Mouse (Mus musculus): ENCODE results near the gene Rab5if. TPM values are rescaled to one million over a fixed set of nuclear protein-coding genes. Genes with fewer than 3 reads are reported as not detected.
"Not testable (repeated sequence)": the region's sequence is repeated elsewhere in the genome, so short reads cannot be mapped to it uniquely, and the experiment has no call there.

Rab5if gene
- total and polyA plus RNA-seq, 2 experiments from 2014 or later: 115 to 155 TPM

GRCm38 (mm10) chr2:156898374-156898773 lies 35.4 kb downstream of the Rab5if start:
- TF ChIP-seq CTCF (IDR thresholded peaks at IDR 0.05): no peak
- Histone ChIP-seq H3K27ac (ENCODE audit: low read depth, low read length) (no peak overlapping the region), H3K9me3 (ENCODE audit: low read length) (no peaks in the 10 kb centered on the region), H3K36me3 (ENCODE audit: insufficient read depth, low read length) (no peaks in the 10 kb centered on the region), H3K9ac (replicated peaks; ENCODE audit: low read length, poor library complexity, severe bottlenecking) (no peak overlapping the region), H3K27me3 (ENCODE audit: insufficient read depth, low read length) (no peaks in the 10 kb centered on the region), H3K4me2 (ENCODE audit: low read depth, low read length, poor library complexity, severe bottlenecking) (no peak overlapping the region), H3K4me3 (ENCODE audit: low read depth, low read length) (no peak overlapping the region), H3K4me1 (ENCODE audit: insufficient read depth, low read length) (peaks cover 2% of the 10 kb centered on the region; the same call in 1 of the 2 replicates)
- DNase-seq (ENCODE audit: low spot score): no peak
- ATAC-seq (ENCODE audit: low FRiP score): no peak
- 66% methylated on average over 4 of the region's 4 CpGs for WGBS

DNA sequence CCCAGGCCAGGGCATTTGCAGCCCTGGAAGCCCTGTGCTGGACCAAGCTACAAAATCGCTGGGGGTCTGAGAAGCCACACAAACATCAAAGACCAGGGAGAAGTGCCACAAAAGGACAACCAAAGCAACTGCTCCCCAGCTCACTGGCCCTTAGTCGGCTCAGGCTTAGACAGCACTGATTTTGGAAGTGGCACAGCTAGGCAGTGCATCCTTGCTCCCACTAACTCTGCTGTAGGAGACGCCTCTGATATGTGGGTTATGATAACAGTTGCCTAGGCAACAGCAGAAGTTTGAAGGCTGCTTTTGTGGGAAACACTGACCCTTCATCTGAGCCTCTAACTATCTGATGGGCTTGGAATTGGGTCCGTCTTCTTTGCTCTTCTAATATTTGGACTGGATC lies 36.3 kb downstream of the Rab5if start:
- ATAC-seq (ENCODE audit: low FRiP score) (no peak), DNase-seq (ENCODE audit: low spot score) (no peak)
- TF ChIP-seq CTCF (IDR thresholded peaks at IDR 0.05): no peak
- no peaks in the 10 kb centered on the region for H3K9me3 ChIP-seq (ENCODE audit: low read length)
- no peak overlapping the region for H3K4me2 ChIP-seq (ENCODE audit: low read depth, low read length, poor library complexity, severe bottlenecking)
- no peaks in the 10 kb centered on the region for H3K27me3 ChIP-seq (ENCODE audit: insufficient read depth, low read length)
- no peak overlapping the region for H3K4me3 ChIP-seq (ENCODE audit: low read depth, low read length)
- 0 out of 2 replicates have a peak overlapping the region, but pooled peaks have one; percentile 32 for H3K27ac ChIP-seq (ENCODE audit: low read depth, low read length)
- H3K4me1 ChIP-seq (ENCODE audit: insufficient read depth, low read length): peaks cover 2% of the 10 kb centered on the region; the same call in 1 of the 2 replicates
- H3K9ac ChIP-seq (replicated peaks; ENCODE audit: low read length, poor library complexity, severe bottlenecking): no peak overlapping the region
- WGBS: 57% methylated on average over 4 of the region's 4 CpGs
- H3K36me3 ChIP-seq (ENCODE audit: insufficient read depth, low read length): no peaks in the 10 kb centered on the region

GRCm38 (mm10) chr2:156901344-156901743 lies 38.4 kb downstream of the Rab5if start:
- Histone ChIP-seq H3K4me2 (ENCODE audit: low read depth, low read length, poor library complexity, severe bottlenecking) (no peak overlapping the region), H3K27me3 (ENCODE audit: insufficient read depth, low read length) (no peaks in the 10 kb centered on the region), H3K27ac (ENCODE audit: low read depth, low read length) (no peak overlapping the region), H3K9me3 (ENCODE audit: low read length) (no peaks in the 10 kb centered on the region), H3K9ac (replicated peaks; ENCODE audit: low read length, poor library complexity, severe bottlenecking) (no peak overlapping the region), H3K36me3 (ENCODE audit: insufficient read depth, low read length) (no peaks in the 10 kb centered on the region), H3K4me3 (ENCODE audit: low read depth, low read length) (no peak overlapping the region), H3K4me1 (ENCODE audit: insufficient read depth, low read length) (peaks cover 2% of the 10 kb centered on the region; the same call in 1 of the 2 replicates)
- 70% methylated on average over 2 of the region's 2 CpGs for WGBS
- no peak for DNase-seq (ENCODE audit: low spot score)
- no peak for TF ChIP-seq CTCF (IDR thresholded peaks at IDR 0.05)
- ATAC-seq (ENCODE audit: low FRiP score): no peak

DNA sequence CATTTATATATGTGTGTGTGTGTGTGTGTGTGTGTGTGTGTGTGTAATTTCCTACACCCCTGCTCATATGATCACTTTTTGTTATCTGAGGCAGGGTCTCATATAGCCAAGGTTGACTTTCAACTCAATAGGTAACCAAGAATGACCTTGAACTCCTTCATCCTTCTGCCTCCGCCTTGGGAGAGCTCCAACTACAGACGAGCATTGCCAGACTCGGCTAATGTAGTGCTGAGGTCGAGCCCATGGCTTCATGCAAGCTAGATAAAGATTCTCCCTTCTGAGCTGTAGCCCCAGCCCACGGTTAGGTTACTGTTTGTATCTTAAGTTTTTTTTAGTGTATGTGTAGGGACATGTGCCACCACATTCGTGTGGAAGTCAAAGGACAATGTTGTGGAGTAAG lies 39.0 kb downstream of the Rab5if start:
- WGBS: 78% methylated on average over 6 of the region's 6 CpGs
- H3K4me2 ChIP-seq (ENCODE audit: low read depth, low read length, poor library complexity, severe bottlenecking): no peak overlapping the region
- DNase-seq (ENCODE audit: low spot score) (no peak), ATAC-seq (ENCODE audit: low FRiP score) (no peak)
- H3K27me3 ChIP-seq (ENCODE audit: insufficient read depth, low read length): no peaks in the 10 kb centered on the region
- no peak overlapping the region for H3K4me3 ChIP-seq (ENCODE audit: low read depth, low read length)
- H3K27ac ChIP-seq (ENCODE audit: low read depth, low read length): no peak overlapping the region
- H3K9me3 ChIP-seq (ENCODE audit: low read length): no peaks in the 10 kb centered on the region
- H3K36me3 ChIP-seq (ENCODE audit: insufficient read depth, low read length): no peaks in the 10 kb centered on the region
- TF ChIP-seq CTCF (IDR thresholded peaks at IDR 0.05): no peak
- H3K4me1 ChIP-seq (ENCODE audit: insufficient read depth, low read length): peaks cover 2% of the 10 kb centered on the region; the same call in 1 of the 2 replicates
- H3K9ac ChIP-seq (replicated peaks; ENCODE audit: low read length, poor library complexity, severe bottlenecking): no peak overlapping the region

DNA sequence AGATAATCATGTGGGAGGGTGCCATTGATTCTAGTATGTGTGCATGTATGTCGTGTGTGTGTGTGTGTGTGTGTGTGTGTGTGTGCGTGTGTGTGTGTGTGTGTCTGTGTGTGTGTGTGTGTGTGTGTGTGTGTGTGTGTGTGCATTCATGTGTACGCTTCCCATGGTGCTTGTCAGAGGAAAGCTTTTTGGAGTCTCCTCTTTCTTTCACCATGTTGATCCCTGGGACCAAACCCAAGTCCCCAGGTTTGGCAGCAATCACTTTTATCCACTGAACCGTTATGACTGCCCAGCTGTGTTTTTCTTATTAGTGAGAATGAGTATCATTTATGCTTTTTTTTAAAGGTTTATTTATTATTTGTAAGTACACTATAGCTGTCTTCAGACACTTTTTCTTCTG lies 39.5 kb downstream of the Rab5if start:
- H3K9me3 ChIP-seq (ENCODE audit: low read length); H3K4me3 ChIP-seq (ENCODE audit: low read depth, low read length); H3K27me3 ChIP-seq (ENCODE audit: insufficient read depth, low read length); H3K4me1 ChIP-seq (ENCODE audit: insufficient read depth, low read length); H3K9ac ChIP-seq (replicated peaks; ENCODE audit: low read length, poor library complexity, severe bottlenecking); H3K36me3 ChIP-seq (ENCODE audit: insufficient read depth, low read length); ATAC-seq (ENCODE audit: low FRiP score); DNase-seq (ENCODE audit: low spot score); H3K27ac ChIP-seq (ENCODE audit: low read depth, low read length); H3K4me2 ChIP-seq (ENCODE audit: low read depth, low read length, poor library complexity, severe bottlenecking): not testable (repeated sequence)
- 78% methylated on average over 4 of the region's 4 CpGs for WGBS

GRCm38 (mm10) chr2:156903367-156903766 lies 40.4 kb downstream of the Rab5if start:
- Histone ChIP-seq H3K9me3 (ENCODE audit: low read length) (no peaks in the 10 kb centered on the region), H3K27ac (ENCODE audit: low read depth, low read length) (no peak overlapping the region), H3K36me3 (ENCODE audit: insufficient read depth, low read length) (no peaks in the 10 kb centered on the region), H3K27me3 (ENCODE audit: insufficient read depth, low read length) (no peaks in the 10 kb centered on the region), H3K4me3 (ENCODE audit: low read depth, low read length) (no peak overlapping the region), H3K9ac (replicated peaks; ENCODE audit: low read length, poor library complexity, severe bottlenecking) (no peak overlapping the region), H3K4me2 (ENCODE audit: low read depth, low read length, poor library complexity, severe bottlenecking) (no peak overlapping the region), H3K4me1 (ENCODE audit: insufficient read depth, low read length) (peaks cover 2% of the 10 kb centered on the region; the same call in 1 of the 2 replicates)
- TF ChIP-seq CTCF (IDR thresholded peaks at IDR 0.05): peak; percentile 39
- 38% methylated on average over 2 of the region's 2 CpGs for WGBS
- ATAC-seq (ENCODE audit: low FRiP score) (no peak), DNase-seq (ENCODE audit: low spot score) (no peak)

Data from midbrain, postnatal 0 days (tissue).